Mouse (Mus musculus) intestine, embryonic 15.5 days (tissue): ENCODE measurements around the gene Plce1. TPM values are rescaled to one million over a fixed set of nuclear protein-coding genes. Genes with fewer than 3 reads are reported as not detected.
"Not testable (repeated sequence)": the region's sequence is repeated elsewhere in the genome, so short reads cannot be mapped to it uniquely, and the experiment has no call there.

Source experiments
- ATAC-seq: fragments of 200-750 bp; cut with Nextera tagmentation; 2 replicates; pipeline ENCODE4 v1.8.0; 2017; ENCODE audit warnings: moderate TSS enrichment, moderate library complexity
- H3K27ac ChIP-seq: fragments of 300-500 bp; sonication (generic); 2 replicates; pipeline ENCODE4 v1.5.1; 2015; ENCODE audit warnings: mild to moderate bottlenecking, inconsistent platforms
- H3K27me3 ChIP-seq: fragments of 300-500 bp; sonication (generic); replicated peaks from 2 replicates; pipeline ENCODE4 v1.6.1; 2015; ENCODE audit warnings: inconsistent platforms
- H3K36me3 ChIP-seq: fragments of 300-500 bp; sonication (generic); 2 replicates; pipeline ENCODE4 v1.6.1; 2015; ENCODE audit warnings: inconsistent platforms
- H3K4me1 ChIP-seq: fragments of 300-500 bp; sonication (generic); replicated peaks from 2 replicates; pipeline ENCODE4 v1.6.1; 2015; ENCODE audit warnings: inconsistent platforms
- H3K4me2 ChIP-seq: fragments of 300-500 bp; sonication (generic); replicated peaks from 2 replicates; pipeline ENCODE4 v1.6.1; 2015; ENCODE audit warnings: mild to moderate bottlenecking, inconsistent platforms
- H3K4me3 ChIP-seq: fragments of 300-500 bp; sonication (generic); replicated peaks from 2 replicates; pipeline ENCODE4 v1.5.1; 2015; ENCODE audit warnings: inconsistent platforms
- H3K9ac ChIP-seq: fragments of 300-500 bp; sonication (generic); 2 replicates; pipeline ENCODE4 v1.6.1; 2015; ENCODE audit warnings: inconsistent platforms
- H3K9me3 ChIP-seq: fragments of 300-500 bp; sonication (generic); 2 replicates; pipeline ENCODE4 v1.6.1; 2016; ENCODE audit warnings: inconsistent platforms
- WGBS: fragments of 180-500 bp; shearing (Covaris S2); methylation state at CpG from one replicate; pipeline ENCODE4 v1.1.7; 2015; 5-methylcytosine and 5-hydroxymethylcytosine counted together
- polyA plus RNA-seq: library from polyadenylated mRNA; unstranded; fragments of >200 nt; fragmentation: Nextera tagmentation; extraction: Ambion mirVana; gene quantifications from 2 replicates; pipeline ENCODE4 v1.2.1, GENCODE M21; 2015

Gene Plce1
- polyA plus RNA-seq, 1 experiment from 2014 or later, result 4.7 TPM

GRCm38 (mm10) chr19:38626246-38627015 lies 145.5 kb downstream of the Plce1 start:
- Histone ChIP-seq H3K9me3 (no peaks in the 10 kb centered on the region), H3K4me1 (no peaks in the 10 kb centered on the region), H3K9ac (no peak overlapping the region), H3K27me3 (no peaks in the 10 kb centered on the region), H3K36me3 (no peaks in the 10 kb centered on the region), H3K4me2 (no peak overlapping the region), H3K4me3 (no peak overlapping the region), H3K27ac (no peak overlapping the region)
- WGBS, result 66% methylated on average over 9 of the region's 9 CpGs
- no peak for ATAC-seq

- H3K9me3 ChIP-seq, result no peaks in the 10 kb centered on the region
- H3K27ac ChIP-seq, result no peak overlapping the region
- H3K36me3 ChIP-seq, result no peaks in the 10 kb centered on the region
- no peak overlapping the region for H3K4me2 ChIP-seq
- ATAC-seq, result no peak
- H3K4me1 ChIP-seq, result no peaks in the 10 kb centered on the region
- no peaks in the 10 kb centered on the region for H3K27me3 ChIP-seq
- H3K4me3 ChIP-seq, result no peak overlapping the region
- H3K9ac ChIP-seq, result no peak overlapping the region
- 63% methylated on average over 9 of the region's 9 CpGs for WGBS
Observed at GRCm38 (mm10) chr19:38627075-38627768, 146.3 kb downstream of the Plce1 start.

GRCm38 (mm10) chr19:38632251-38632650 lies 151.3 kb downstream of the Plce1 start:
- ATAC-seq, result no peak
- Histone ChIP-seq H3K9me3 (no peaks in the 10 kb centered on the region), H3K27me3 (no peaks in the 10 kb centered on the region), H3K4me3 (no peak overlapping the region), H3K27ac (no peak overlapping the region), H3K36me3 (no peaks in the 10 kb centered on the region), H3K4me1 (peaks cover 10% of the 10 kb centered on the region; the same call in 1 of the 2 replicates), H3K4me2 (no peak overlapping the region), H3K9ac (no peak overlapping the region)
- 56% methylated on average over 3 of the region's 3 CpGs for WGBS

- Histone ChIP-seq H3K4me1 (peaks cover 10% of the 10 kb centered on the region; the same call in 1 of the 2 replicates), H3K36me3 (no peaks in the 10 kb centered on the region), H3K9me3 (no peaks in the 10 kb centered on the region), H3K4me3 (no peak overlapping the region), H3K27me3 (no peaks in the 10 kb centered on the region), H3K9ac (no peak overlapping the region), H3K27ac (peak overlapping the region; percentile 32; the same call in 1 of the 2 replicates), H3K4me2 (no peak overlapping the region)
- ATAC-seq, result no peak
- 29% methylated on average over 5 of the region's 5 CpGs for WGBS
Observed at GRCm38 (mm10) chr19:38633306-38633705, 152.4 kb downstream of the Plce1 start.

- no peak overlapping the region for H3K27ac ChIP-seq
- peak; percentile 49; the same call in 1 of the 2 replicates for ATAC-seq
- WGBS, result 70% methylated on average over 3 of the region's 3 CpGs
Observed at GRCm38 (mm10) chr19:38639050-38639449, 158.1 kb downstream of the Plce1 start.

GRCm38 (mm10) chr19:38639805-38640204 lies 158.9 kb downstream of the Plce1 start:
- H3K4me2 ChIP-seq, result no peak overlapping the region
- no peak overlapping the region for H3K9ac ChIP-seq
- no peaks in the 10 kb centered on the region for H3K27me3 ChIP-seq
- no peaks in the 10 kb centered on the region for H3K9me3 ChIP-seq
- 46% methylated on average over 3 of the region's 3 CpGs for WGBS
- peaks cover 3% of the 10 kb centered on the region; the same call in 1 of the 2 replicates for H3K4me1 ChIP-seq
- no peak overlapping the region for H3K4me3 ChIP-seq
- ATAC-seq, result no peak
- H3K27ac ChIP-seq, result no peak overlapping the region
- no peaks in the 10 kb centered on the region for H3K36me3 ChIP-seq

More at GRCm38 (mm10) chr19:38639050-38639449, 158.1 kb downstream of the Plce1 start:
- no peak overlapping the region for H3K4me3 ChIP-seq
- no peaks in the 10 kb centered on the region for H3K9me3 ChIP-seq
- no peaks in the 10 kb centered on the region for H3K27me3 ChIP-seq
- no peak overlapping the region for H3K4me2 ChIP-seq
- no peak overlapping the region for H3K9ac ChIP-seq
- peaks cover 3% of the 10 kb centered on the region; the same call in 1 of the 2 replicates for H3K4me1 ChIP-seq
- H3K36me3 ChIP-seq, result no peaks in the 10 kb centered on the region

GRCm38 (mm10) chr19:38642515-38642914 lies 161.6 kb downstream of the Plce1 start:
- H3K4me2 ChIP-seq, H3K27ac ChIP-seq, H3K9ac ChIP-seq, H3K27me3 ChIP-seq, H3K9me3 ChIP-seq, H3K4me1 ChIP-seq, ATAC-seq, H3K36me3 ChIP-seq, H3K4me3 ChIP-seq: not testable (repeated sequence)
- 79% methylated on average over 1 of the region's 1 CpGs for WGBS

GRCm38 (mm10) chr19:38644871-38645595 lies 164.1 kb downstream of the Plce1 start:
- 19% methylated on average over 6 of the region's 6 CpGs for whole genome bisulfite sequencing

GRCm38 (mm10) chr19:38657980-38658379 lies 177.1 kb downstream of the Plce1 start:
- no peaks in the 10 kb centered on the region for H3K27me3 ChIP-seq
- H3K4me2 ChIP-seq, result peak overlapping the region; percentile 33
- H3K27ac ChIP-seq, result peak overlapping the region; percentile 33
- no peaks in the 10 kb centered on the region for H3K9me3 ChIP-seq
- no peak overlapping the region for H3K9ac ChIP-seq
- peak; percentile 83 for ATAC-seq
- H3K4me3 ChIP-seq, result no peak overlapping the region
- WGBS, result 36% methylated on average over 13 of the region's 13 CpGs
- H3K36me3 ChIP-seq, result no peaks in the 10 kb centered on the region
- H3K4me1 ChIP-seq, result peaks cover 13% of the 10 kb centered on the region

More at GRCm38 (mm10) chr19:38644871-38645595, 164.1 kb downstream of the Plce1 start:
- Histone ChIP-seq H3K4me3 (no peak overlapping the region), H3K4me2 (no peak overlapping the region), H3K9ac (no peak overlapping the region), H3K27ac (no peak overlapping the region), H3K4me1 (peaks cover 2% of the 10 kb centered on the region; the same call in 1 of the 2 replicates), H3K27me3 (no peaks in the 10 kb centered on the region), H3K9me3 (no peaks in the 10 kb centered on the region), H3K36me3 (no peaks in the 10 kb centered on the region)
- peak; percentile 93 for ATAC-seq

GRCm38 (mm10) chr19:38665398-38665797 lies 184.5 kb downstream of the Plce1 start:
- Histone ChIP-seq H3K9ac (no peak overlapping the region), H3K27me3 (no peaks in the 10 kb centered on the region), H3K9me3 (no peaks in the 10 kb centered on the region), H3K4me1 (no peaks in the 10 kb centered on the region), H3K4me2 (no peak overlapping the region), H3K4me3 (no peak overlapping the region), H3K27ac (no peak overlapping the region), H3K36me3 (no peaks in the 10 kb centered on the region)
- WGBS, result 67% methylated on average over 1 of the region's 1 CpGs
- ATAC-seq, result no peak

- Histone ChIP-seq H3K4me1 (no peaks in the 10 kb centered on the region), H3K9me3 (no peaks in the 10 kb centered on the region), H3K4me3 (no peak overlapping the region), H3K9ac (no peak overlapping the region), H3K27ac (no peak overlapping the region), H3K4me2 (no peak overlapping the region), H3K36me3 (no peaks in the 10 kb centered on the region), H3K27me3 (no peaks in the 10 kb centered on the region)
- ATAC-seq, result no peak; the same call in 1 of the 2 replicates
- WGBS, result 70% methylated on average over 7 of the region's 7 CpGs
Observed at GRCm38 (mm10) chr19:38672015-38672600, 191.2 kb downstream of the Plce1 start.

GRCm38 (mm10) chr19:38673936-38674335 lies 193.0 kb downstream of the Plce1 start:
- H3K27ac ChIP-seq, result no peak overlapping the region
- H3K9ac ChIP-seq, result no peak overlapping the region
- H3K4me3 ChIP-seq, result no peak overlapping the region
- ATAC-seq, result no peak
- H3K4me1 ChIP-seq, result no peaks in the 10 kb centered on the region
- H3K27me3 ChIP-seq, result no peaks in the 10 kb centered on the region
- no peak overlapping the region for H3K4me2 ChIP-seq
- no peaks in the 10 kb centered on the region for H3K9me3 ChIP-seq
- WGBS, result 75% methylated on average over 2 of the region's 2 CpGs
- no peaks in the 10 kb centered on the region for H3K36me3 ChIP-seq
